Mouse (Mus musculus): ENCODE measurements at regions not wholly inside any gene's neighbourhood (a gene's known extent, or its start where the extent isn't known, plus 50 kb on each side); places are given as distances from the start of the nearest gene placed in this dataset.

GRCm38 (mm10) chr12:106585626-106586025 lies 575.6 kb downstream of the Vrk1 start:
- DNase-seq (ENCODE audit: low spot score) = no peak

GRCm38 (mm10) chr12:106592686-106593085 lies 582.7 kb downstream of the Vrk1 start:
- no peak for DNase-seq (ENCODE audit: low spot score)

DNA sequence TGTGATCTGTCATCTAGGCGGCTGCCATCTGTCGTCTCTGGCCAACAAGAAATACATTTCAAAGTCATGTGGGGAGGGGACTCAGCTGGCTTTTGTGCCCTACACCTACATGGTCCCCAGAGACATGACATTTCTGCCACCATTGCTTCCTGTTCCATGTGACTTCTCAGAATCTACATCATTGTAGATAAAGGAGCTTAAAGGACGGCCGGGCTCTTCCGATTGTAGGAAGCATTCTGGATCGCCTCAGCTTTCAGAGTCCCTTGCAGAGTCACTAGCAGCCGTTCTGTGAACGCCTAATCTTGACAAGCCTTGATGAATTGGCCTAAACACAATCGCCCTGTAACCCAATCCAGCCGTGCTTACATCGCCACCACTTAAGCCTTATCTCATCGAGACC lies 587.6 kb downstream of the Vrk1 start:
- DNase-seq (ENCODE audit: low spot score) = no peak

DNA sequence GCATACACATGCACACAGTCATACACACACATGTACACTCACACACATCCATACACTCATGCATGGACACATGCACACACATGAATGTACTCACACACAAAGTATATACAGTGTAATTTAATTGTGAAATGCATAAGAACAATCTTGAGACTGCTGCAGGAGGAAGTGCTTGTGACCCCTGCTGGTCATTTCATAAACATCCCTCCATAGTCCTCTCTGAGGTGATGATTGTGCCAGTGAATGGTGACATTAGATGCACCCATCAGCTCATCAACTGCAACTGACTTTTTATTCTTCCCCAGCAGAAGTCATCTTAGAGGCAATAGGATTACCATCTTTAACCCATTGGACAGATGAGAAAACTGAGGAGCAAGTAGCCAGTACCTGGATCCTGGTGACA lies 597.2 kb downstream of the Vrk1 start:
- DNase-seq (ENCODE audit: low spot score) = no peak

GRCm38 (mm10) chr12:106607655-106608337 lies 597.8 kb downstream of the Vrk1 start:
- DNase-seq (ENCODE audit: low spot score) = no peak

DNA sequence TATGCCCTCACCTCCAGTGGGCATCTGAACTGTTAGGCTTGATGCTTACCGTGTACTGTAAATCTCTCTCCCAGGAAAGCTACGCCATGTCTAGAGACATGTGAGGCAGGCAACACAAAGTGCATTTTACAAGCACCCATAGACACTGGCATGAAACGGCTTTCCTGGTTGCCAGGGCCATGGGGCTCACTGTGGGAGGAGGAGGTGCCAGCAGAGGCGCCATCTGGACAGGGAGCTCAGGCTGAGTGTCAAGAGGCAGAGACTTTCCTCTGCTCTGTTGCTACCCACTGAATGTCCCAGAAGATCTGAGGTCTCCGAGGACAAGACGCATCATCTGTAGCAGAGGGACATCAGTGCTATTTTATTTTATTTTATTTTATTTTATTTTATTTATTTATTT lies 608.7 kb downstream of the Vrk1 start:
- no peak for DNase-seq (ENCODE audit: low spot score)

GRCm38 (mm10) chr12:106626786-106627185 lies 616.8 kb downstream of the Vrk1 start:
- DNase-seq (ENCODE audit: low spot score) = no peak

DNA sequence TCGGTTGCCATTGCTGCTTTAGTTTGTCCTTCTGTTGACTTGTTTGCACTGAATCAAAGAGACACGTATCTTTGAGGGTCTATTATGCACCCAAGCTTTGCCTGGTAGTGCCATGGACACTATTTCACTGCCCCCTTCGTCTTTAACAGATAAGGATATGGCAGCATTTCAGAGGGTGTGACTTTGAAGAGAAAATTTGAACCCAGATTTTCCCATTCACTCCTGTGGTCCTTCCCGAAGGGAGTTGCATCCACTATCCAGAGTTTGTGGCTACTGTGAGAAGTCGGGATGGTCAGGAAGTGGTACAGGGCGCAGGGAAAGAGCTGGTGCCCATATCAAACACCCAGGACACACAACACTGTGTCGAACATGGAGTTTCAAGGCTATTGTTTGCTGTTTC lies 622.5 kb downstream of the Vrk1 start:
- no peak for DNase-seq (ENCODE audit: low spot score)

GRCm38 (mm10) chr12:106633096-106633495 lies 623.1 kb downstream of the Vrk1 start:
- DNase-seq (ENCODE audit: low spot score) = no peak

DNA sequence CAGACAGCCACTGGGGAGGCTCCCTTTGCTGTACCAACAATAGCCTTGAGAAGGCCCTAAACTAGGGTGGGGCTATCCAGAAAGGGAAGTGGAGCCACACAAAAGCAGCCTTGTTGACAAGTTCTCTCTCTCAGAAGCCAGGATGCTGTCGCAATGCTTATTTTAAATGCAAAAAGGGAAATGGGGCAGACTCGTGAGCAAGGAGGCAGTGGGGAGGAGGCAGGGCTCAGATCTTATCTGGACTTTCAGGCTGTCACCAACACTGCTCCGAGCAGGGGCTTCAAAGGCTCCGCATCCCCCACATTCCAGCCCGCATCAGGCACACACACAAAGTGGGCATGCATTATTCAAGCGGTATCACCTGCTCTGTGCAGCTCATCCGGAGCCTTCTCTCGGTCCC lies 648.3 kb downstream of the Vrk1 start:
- peak; percentile 14 for DNase-seq (ENCODE audit: low spot score)

DNA sequence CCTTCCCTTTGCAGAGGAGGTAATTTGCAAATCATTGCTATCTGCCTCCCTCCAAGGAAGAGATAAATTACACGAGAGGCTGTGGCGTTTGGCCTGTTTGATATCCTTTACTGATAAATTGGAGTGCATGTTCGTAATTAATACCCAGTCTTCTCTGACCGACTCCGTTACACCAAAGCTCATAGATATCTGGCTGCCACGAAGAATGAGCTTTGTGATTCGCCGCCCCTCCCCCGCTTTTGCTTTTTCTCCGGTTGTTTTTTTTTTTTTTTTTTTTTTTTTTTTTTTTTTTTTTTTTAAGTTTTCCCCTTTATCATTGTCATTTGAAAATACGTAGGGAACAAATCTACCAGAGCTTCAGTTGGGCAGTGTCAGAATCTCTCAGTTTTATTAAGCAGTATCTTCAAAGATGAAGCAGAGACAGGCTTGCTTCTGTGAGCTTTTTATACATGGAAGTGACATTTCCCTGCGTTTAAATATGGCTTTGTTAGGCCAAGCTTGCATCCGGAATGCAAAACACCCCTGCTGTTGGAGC lies 663.3 kb downstream of the Vrk1 start:
- no peak for DNase-seq (ENCODE audit: low spot score)

GRCm38 (mm10) chr12:106674741-106675140 lies 664.7 kb downstream of the Vrk1 start:
- no peak for DNase-seq (ENCODE audit: low spot score)

GRCm38 (mm10) chr12:106676136-106676535 lies 666.1 kb downstream of the Vrk1 start:
- no peak for DNase-seq (ENCODE audit: low spot score)

GRCm38 (mm10) chr12:106676566-106676965 lies 666.5 kb downstream of the Vrk1 start:
- no peak for DNase-seq (ENCODE audit: low spot score)

- DNase-seq (ENCODE audit: low spot score) = no peak
Observed at GRCm38 (mm10) chr12:106685986-106686385, 676.0 kb downstream of the Vrk1 start.

- no peak for DNase-seq (ENCODE audit: low spot score)
Observed at GRCm38 (mm10) chr12:106687751-106688150, 677.7 kb downstream of the Vrk1 start.

DNA sequence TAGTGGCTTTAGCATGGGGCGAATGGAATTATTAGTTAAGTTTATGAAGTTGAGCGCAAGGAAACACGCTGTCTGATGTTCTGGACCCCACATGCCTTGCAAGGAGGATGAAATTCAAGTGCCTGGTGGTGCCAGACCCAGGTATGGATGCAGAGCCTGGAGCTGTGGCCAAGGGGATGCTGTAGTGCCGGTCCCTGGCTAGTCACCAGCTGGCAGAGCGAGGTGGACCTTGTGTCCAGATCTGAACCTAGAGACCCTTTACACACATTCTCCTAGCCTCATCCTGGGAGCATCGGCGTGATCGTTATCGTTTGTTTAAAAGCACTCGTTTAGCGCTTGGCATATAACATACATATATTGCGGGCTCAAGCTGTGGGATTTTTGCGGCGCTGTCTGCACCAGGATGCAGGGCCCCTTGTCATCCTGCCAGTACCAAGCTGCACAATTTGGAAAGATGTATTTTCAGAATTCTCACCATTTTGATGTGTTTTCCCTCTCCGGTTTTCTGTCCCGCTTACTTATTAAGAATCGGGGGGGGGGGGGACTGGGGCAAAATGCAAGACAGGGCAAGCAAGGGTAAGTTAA lies 678.2 kb downstream of the Vrk1 start:
- DNase-seq (ENCODE audit: low spot score) = no peak

GRCm38 (mm10) chr12:106702958-106703357 lies 692.9 kb downstream of the Vrk1 start:
- no peak for DNase-seq (ENCODE audit: low spot score)

DNA sequence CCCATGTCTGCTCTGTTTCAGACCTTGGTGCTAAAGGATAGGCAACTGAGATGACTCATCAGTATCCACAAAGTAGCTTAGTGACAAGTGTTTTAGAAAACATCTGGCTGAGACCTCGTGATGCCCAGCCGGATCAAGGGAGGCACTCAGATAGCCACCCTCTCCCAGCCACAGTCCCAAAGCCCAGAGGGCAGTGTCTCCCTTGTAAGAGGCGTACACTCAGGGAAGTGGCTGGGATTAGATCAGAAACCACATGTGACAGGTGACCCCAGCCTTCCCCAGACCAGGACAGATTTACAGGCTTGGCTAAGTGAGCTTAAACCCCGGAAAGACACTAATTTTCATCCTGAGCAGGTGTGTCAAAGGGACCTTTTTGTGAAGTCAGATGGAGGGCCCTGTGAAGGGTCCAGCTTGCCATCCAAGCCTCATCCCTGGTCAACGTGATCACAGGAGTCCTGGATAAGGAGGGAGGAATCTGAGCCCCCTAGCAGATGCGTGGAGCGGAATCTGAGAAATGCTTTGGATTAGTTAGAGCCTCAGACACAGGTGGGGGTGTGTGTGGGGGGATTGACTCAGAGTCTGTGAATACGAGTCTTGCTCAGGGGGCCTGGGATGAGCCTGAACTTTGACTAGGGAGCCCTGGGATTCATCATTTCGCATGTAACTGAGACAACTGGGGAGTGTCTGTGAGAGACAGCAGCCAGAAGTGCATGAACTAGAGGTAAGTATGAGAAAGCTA lies 711.4 kb downstream of the Vrk1 start:
- no peak for DNase-seq (ENCODE audit: low spot score)

DNA sequence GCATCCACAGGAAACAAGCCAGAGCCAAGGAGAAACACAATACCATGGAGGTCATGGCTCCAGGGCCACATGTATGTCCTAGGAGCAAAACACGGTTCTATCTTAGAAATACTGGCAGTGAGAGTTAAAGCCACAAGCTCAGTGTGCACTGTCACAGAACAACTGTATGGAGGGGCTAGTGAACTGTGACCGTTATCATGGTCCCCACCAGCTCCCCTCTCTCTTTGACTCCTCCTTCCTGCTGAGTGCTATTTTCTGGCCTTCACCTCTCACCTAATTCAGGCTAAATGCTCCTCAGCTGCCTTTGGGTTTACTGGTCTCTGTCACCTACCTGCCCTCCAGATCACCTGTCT lies 712.0 kb downstream of the Vrk1 start:
- DNase-seq (ENCODE audit: low spot score) = no peak

- no peak for DNase-seq (ENCODE audit: low spot score)
Observed at GRCm38 (mm10) chr12:106722761-106723160, 712.7 kb downstream of the Vrk1 start.

DNA sequence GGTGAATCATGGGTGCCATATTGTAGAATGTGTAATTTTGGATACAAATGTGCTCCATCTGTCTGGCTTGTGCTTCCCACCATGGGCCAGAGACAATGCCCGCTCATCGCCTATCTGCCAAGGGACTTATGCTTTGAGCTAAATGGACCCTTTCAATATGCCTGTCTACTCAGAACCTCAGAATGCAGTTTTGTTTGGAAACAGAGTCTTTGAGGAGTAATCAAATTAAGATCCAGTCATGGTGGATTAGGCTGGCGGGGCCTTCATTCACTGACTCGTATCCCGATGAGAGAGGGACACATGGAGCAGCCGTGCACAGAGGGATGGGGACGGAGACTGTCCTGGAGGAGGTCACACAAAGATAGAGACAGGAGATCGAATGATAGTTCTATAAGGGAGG lies 716.9 kb downstream of the Vrk1 start:
- no peak for DNase-seq (ENCODE audit: low spot score)

DNA sequence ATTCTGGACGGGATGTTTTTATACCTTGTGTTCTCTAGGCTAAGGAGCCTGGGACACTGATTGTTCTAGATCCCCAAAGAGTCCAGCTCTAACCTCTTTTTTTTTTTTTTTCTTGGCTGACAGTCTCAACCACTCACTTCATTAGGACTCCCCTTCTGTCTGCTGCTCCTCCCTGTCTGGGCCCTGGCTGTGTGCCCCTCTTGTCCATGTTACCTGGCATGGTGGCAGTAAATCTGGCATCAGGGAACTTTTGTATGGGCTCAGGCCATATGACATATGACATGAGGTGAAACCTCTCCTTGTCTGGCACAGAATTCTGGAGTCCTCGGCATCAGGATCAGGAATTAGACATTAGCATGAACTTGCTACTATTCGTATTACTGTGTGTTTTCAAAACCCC lies 717.5 kb downstream of the Vrk1 start:
- DNase-seq (ENCODE audit: low spot score) = no peak
